Mouse (Mus musculus): ENCODE data around the gene Ppp1r27.

GRCm38 (mm10) chr11:120552736-120553135 is 1.8 kb upstream of the Ppp1r27 start:
- TF ChIP-seq CTCF (IDR thresholded peaks at IDR 0.05) = no peak
- TF ChIP-seq POLR2A (IDR thresholded peaks at IDR 0.05; ENCODE audit: insufficient read depth, low read depth, low read length) = no peak
- no peak for TF ChIP-seq EP300 (IDR thresholded peaks at IDR 0.05; ENCODE audit: insufficient read depth, low read depth, low read length)

All from heart, adult 2 months (tissue).